Mouse (Mus musculus): ENCODE results near the gene Gemin6. TPM values are rescaled to one million over a fixed set of nuclear protein-coding genes. Genes with fewer than 3 reads are reported as not detected.
A peak's percentile ranks its signal among the peaks of the same experiment; 100 is the strongest.
"Not testable (repeated sequence)": the region's sequence is repeated elsewhere in the genome, so short reads cannot be mapped to it uniquely, and the experiment has no call there.

The Gemin6 gene
- total RNA-seq, 2 experiments from 2014 or later: 6.1 to 6.4 TPM

DNA sequence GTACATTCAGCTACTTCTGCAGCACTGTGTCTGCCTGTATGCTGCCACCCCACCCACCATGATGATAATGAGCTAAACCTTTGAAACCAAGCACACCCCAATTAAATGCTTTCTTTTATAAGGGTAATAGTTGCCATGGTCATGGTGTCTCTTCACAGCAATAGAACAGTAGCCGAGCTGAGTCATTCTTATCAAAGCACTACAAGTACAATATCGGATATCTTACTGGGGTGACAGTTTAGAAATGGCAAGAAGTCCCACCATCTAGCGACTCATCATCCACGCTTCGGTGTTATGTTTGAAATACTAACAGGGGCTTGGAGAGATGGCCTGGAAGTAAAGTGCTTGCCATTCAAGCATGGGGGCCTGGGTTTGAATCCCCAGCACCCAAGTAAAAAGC, 9.6 kb downstream of the Gemin6 start:
- no peak for DNase-seq (ENCODE audit: low spot score in 2 of 2)

DNA sequence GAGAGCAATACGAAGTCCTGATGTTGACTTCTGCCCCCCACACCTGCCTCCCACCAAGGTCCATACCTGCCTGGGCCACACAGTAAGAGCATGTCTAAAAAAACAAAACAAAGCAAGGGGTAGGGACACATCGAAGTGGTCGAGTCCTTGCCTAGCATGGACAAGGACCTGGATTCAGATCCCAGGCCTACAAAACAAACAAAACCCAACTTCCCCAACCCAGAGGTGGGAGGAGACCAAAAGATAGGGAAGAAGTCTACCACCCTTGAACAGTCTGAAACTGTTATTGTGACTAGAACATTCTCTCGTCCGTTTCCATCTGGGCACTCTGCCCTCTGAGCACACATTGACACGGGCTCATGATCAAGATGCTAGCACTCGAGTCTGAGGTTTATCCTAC, 10.1 kb downstream of the Gemin6 start:
- no peak for DNase-seq (ENCODE audit: low spot score in 2 of 2)

DNA sequence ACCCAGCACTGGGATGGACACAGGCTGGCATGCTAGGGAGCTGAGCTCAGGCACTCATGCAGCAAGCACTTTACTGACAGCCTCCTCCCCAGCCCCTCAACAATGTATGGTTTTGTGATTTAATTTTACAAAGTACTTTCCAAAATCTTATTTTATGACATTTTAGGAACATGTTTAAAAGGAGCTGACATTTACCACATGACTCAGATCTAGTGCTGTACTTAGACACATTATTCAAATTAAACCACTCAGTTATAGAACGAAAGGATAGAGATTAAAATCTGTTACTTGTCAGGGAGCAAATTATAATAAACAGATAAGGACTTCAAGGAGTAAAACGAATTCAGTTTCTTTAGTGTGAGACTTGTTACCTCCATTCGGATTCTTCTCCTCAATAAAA, 11.2 kb downstream of the Gemin6 start:
- DNase-seq (ENCODE audit: low spot score in 2 of 2): peak in 1 of 2 experiments; percentile 16

DNA sequence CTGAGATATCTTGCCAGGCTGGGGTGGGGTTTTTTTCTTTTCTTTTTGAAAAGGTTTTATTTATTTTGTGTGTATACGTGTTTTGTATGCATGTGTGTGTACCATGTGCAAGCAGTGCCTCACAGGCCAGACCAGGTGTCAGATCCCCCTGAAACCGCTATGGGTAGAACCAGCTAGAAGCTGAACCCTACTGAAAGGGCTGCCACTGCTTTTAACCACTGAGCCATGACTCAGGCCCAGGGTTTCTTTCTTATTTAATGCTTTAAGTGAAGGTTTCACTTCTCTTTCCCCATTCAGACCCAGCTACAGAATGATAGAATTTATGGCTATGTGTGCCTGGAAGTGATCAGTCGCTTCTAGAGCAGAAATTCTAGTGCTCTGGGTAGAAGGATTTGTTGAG, 12.6 kb downstream of the Gemin6 start:
- no peak for DNase-seq (ENCODE audit: low spot score in 2 of 2)

DNA sequence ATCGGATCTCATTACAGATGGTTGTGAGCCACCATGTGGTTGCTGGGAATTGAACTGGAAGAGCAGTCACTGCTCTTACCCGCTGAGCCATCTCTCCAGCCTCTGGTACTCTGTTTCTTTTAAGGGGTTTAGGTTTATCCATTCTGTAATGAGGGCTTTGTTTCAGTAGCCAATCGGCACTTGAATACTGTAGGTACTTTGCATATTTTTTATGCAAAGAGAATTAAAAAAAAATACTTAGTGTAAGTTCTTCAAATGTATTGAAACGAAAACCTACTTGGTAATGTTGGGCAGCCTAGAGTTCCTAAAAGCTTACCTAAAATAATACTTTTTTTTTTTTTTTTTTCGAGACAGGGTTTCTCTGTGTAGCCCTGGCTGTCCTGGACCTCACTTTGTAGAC, 13.2 kb downstream of the Gemin6 start:
- no peak for DNase-seq (ENCODE audit: low spot score in 2 of 2)

DNA sequence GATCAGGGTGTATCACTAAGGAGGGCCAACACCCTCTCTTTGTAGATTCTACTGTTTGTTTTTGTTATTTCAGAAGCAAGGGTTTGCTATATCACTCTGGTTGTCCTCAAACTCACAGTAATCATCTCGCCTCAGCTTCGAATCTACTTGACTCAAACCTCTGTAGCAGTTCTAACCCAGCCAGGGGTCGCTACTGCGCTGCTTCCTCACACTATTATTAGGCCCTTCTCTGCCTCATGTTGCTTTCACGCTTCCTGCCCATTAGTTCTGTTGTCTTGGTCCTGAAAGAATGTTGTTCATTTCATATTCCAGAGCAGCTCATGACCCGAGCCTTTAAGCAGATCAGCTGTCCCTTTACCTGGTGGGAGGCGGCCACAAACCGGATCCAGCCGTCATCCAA, 17.4 kb downstream of the Gemin6 start:
- DNase-seq (ENCODE audit: low spot score in 2 of 2): no peak

DNA sequence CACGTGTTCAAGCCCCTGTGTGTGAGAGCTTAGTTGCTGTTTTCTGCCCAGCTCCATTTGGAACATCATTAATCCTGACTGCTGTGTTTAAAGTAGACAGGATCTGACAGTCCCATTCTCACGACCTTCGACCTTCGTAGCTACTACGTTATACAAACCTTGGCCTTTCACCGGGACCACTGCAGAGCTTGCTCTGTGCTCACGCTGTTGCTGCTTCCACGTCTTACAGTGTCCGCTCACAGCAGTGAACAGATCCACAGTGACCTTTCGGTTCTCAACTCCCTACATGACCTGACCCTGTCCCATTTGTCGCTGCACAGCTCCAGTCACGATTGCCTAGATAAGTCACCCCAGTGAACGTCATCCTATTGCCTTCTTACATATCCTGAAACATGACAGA, 18.9 kb downstream of the Gemin6 start:
- DNase-seq (ENCODE audit: low spot score in 2 of 2): no peak

DNA sequence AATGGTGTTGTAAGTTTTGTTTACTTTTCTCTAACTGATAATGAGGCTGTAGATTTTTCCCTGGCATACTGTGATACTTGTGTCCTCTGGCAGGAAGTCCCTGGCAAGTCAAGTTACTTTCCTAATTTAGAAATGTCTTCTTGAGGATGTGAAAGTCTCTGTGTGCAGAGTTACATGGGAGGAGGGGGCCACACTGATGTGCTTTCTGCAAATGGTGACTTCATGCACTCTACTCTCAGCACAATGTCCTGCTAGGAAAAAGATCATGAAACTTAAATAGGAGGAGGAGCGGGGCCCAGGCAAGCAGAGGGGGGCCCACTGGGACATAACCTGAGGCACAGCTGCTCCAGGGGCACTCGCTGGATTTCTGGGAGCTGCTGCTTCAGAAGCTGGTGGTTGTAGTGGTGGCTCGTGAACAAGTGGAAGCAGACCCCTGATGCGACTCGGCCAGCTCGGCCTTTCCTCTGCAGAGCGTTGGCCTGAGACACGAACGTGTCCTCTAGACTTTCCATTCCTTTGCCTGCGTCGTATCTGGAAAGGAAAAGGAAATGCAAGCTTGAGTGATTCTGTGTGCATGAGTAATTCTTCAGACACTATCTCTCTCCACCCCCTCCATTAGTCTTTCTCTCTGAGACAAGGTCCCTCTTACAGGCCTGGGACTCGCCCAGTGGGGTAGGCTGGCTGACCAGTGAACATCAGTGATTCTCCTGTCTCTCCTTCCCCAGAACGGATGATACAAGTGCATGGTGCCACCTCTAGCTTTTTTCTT, 28.7 kb downstream of the Gemin6 start:
- no peak for DNase-seq (ENCODE audit: low spot score in 2 of 2)

DNA sequence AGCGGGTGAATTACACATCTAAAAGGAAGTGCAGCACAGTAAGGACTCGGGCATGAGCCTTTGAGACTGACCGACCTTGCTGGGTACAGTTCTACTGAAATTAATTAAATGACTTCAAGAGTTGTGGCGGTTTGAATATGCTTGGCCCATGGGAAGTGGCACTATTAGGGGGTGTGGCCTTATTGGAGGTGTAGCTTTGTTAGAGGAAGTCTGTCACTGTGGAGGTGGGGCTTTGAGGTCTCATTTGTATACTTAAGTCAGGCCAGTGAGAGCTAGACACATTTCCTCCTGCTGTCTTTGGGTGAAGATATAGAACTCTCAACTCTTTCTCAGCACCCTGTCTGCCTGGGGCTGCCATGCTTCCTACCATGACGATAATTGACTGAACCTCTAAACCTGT, 30.2 kb downstream of the Gemin6 start:
- no peak for DNase-seq (ENCODE audit: low spot score in 2 of 2)

DNA sequence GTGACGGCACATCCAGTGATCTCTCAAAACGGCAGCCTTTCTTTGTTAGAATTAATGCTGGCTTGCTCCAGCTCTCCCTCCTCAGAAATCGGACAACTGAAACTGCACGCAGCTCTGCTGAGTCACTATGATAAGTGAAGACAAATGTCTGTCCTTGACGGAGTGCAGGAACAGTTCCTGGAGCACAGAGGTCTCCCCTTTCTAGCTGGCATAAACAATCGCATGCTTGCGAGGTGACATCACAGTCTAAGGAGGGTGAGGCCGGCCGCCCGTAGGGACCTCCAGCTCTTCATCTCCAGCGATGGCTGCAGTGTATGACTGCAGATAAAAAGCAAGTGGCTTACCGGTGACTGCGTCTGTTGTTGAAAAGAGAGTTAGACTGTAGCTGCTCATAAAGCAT, 31.0 kb downstream of the Gemin6 start:
- no peak for DNase-seq (ENCODE audit: low spot score in 2 of 2)

DNA sequence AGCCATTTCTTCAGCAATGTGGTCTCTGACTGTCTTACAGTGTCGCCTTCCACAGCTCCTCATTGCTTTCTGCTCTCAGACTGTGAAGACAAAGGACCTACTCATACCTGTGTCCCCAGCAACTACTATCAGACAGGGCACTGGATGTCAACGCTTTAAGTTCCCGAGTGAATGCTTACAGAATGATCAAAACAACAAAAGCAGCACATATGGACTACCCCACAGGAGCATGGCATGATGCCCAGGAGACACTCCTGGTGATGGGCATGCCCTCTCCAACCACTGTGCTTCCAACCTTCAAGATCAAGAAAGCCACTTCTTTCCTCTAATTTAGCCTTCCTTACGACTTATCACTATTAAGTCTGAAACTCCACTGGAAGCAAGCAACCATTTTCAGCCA, 42.8 kb downstream of the Gemin6 start:
- DNase-seq (ENCODE audit: low spot score in 2 of 2): no peak

DNA sequence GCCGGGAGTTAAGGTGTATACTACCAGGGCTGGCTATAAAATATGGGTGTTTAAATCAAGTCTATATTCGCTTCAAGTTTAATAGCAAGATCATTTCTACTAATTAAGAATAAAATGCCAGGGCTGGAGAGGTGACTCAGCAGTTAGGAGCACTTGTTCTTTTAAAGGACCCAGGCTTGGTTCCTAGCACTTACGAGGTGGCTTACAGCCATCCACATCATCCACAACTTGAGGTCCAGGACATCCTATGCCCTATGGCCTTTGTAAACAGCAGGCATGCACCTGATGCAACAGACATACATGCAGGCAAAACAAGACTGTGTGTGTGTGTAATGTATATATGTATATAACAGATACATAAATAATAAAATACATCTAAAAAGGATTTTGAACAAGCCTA, 43.9 kb downstream of the Gemin6 start:
- no peak for DNase-seq (ENCODE audit: low spot score in 2 of 2)

DNA sequence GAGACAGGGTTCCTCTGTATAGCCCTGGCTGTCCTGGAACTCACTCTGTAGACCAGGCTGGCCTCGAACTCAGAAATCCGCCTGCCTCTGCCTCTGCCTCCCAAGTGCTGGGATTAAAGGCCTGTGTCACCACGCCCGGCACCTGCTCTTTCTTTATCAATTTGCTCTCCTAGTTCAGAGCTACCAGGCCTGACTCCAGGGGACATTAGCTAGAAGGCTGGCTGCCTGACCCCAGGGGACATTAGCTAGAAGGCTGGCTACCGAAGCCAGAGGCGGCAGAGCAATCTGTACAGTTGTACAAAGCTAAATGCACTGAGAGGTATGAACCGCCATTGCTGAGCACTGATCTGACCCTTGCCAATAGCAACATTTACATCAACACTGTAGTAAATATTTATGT, 46.4 kb downstream of the Gemin6 start:
- not testable (repeated sequence) for DNase-seq (ENCODE audit: low spot score in 2 of 2)

Other genes with a start within 250 kb of the Gemin6 start
- gene Hnrnpll, start 162.1 kb upstream of the Gemin6 start, total RNA-seq (2021): 10 to 100 TPM; 59.8 to 59.9 TPM
- gene Galm, start 97.0 kb upstream of the Gemin6 start, total RNA-seq (2021): 1 to 10 TPM; 3.2 to 6.1 TPM
- gene Srsf7, start 17.1 kb upstream of the Gemin6 start, total RNA-seq (2021): 100 to 1,000 TPM; 125 to 128 TPM
- gene Ttc39d, start 17.0 kb upstream of the Gemin6 start, total RNA-seq (2021): under 1 TPM; 0.12 to 0.30 TPM
- gene Morn2, start 65.8 kb downstream of the Gemin6 start, total RNA-seq (2021): 10 to 100 TPM; 16.0 to 18.3 TPM
- gene Dhx57, start 66.0 kb downstream of the Gemin6 start, total RNA-seq (2021): 10 to 100 TPM; 34.4 to 34.7 TPM
- 1 to 10 TPM; 2.4 to 2.9 TPM for gene Arhgef33, start 83.0 kb downstream of the Gemin6 start, total RNA-seq (2021)
- 1 to 10 TPM; 1.7 to 1.8 TPM for gene Gm10190, start 149.1 kb downstream of the Gemin6 start, total RNA-seq (2021)